Mouse (Mus musculus) spleen, postnatal 10 days (tissue): ENCODE results near the gene Fut9.

Experiments used
- DNase-seq, 2 experiments: peaks; one replicate each; pipeline ENCODE4 v3.0.0; 2021 to 2022; ENCODE audit warnings: low spot score in 2 of 2

Fut9 gene

GRCm38 (mm10) chr4:25799476-25800283 lies at the start of gene Fut9:
Gene Fut9, minus strand, starts transcription at chr4:25800244.
- DNase-seq = no peak

- DNase-seq = no peak
Observed at GRCm38 (mm10) chr4:25815783-25816182, 15.7 kb upstream of the Fut9 start.

GRCm38 (mm10) chr4:25813340-25813739 lies 13.3 kb upstream of the Fut9 start:
- no peak for DNase-seq

GRCm38 (mm10) chr4:25810058-25810457 lies 10.0 kb upstream of the Fut9 start:
- no peak for DNase-seq

- no peak for DNase-seq
Observed at GRCm38 (mm10) chr4:25801751-25802150, 1.7 kb upstream of the Fut9 start.

- no peak for DNase-seq
Observed at GRCm38 (mm10) chr4:25800284-25800616, 206 bp upstream of the Fut9 start.

- no peak for DNase-seq
Observed at GRCm38 (mm10) chr4:25799051-25799475, 981 bp downstream of the Fut9 start.

GRCm38 (mm10) chr4:25798412-25798811 lies 1.6 kb downstream of the Fut9 start:
- DNase-seq = no peak

- no peak for DNase-seq
Observed at GRCm38 (mm10) chr4:25796149-25796548, 3.9 kb downstream of the Fut9 start.

GRCm38 (mm10) chr4:25785276-25785675 lies 14.8 kb downstream of the Fut9 start:
- DNase-seq = no peak

GRCm38 (mm10) chr4:25768657-25769056 lies 31.4 kb downstream of the Fut9 start:
- no peak for DNase-seq

GRCm38 (mm10) chr4:25763091-25763490 lies 37.0 kb downstream of the Fut9 start:
- DNase-seq = no peak

GRCm38 (mm10) chr4:25757909-25758548 lies 42.0 kb downstream of the Fut9 start:
- DNase-seq = no peak

GRCm38 (mm10) chr4:25741553-25741952 lies 58.5 kb downstream of the Fut9 start:
- DNase-seq = no peak

GRCm38 (mm10) chr4:25738782-25739181 lies 61.3 kb downstream of the Fut9 start:
- DNase-seq = no peak

GRCm38 (mm10) chr4:25721576-25721975 lies 78.5 kb downstream of the Fut9 start:
- no peak for DNase-seq

GRCm38 (mm10) chr4:25713907-25714306 lies 86.1 kb downstream of the Fut9 start:
- no peak for DNase-seq

- no peak for DNase-seq
Observed at GRCm38 (mm10) chr4:25684976-25685375, 115.1 kb downstream of the Fut9 start.

- no peak for DNase-seq
Observed at GRCm38 (mm10) chr4:25664196-25664595, 135.8 kb downstream of the Fut9 start.

- no peak for DNase-seq
Observed at GRCm38 (mm10) chr4:25661204-25661727, 138.8 kb downstream of the Fut9 start.

- DNase-seq = no peak
Observed at GRCm38 (mm10) chr4:25658792-25659191, 141.3 kb downstream of the Fut9 start.

GRCm38 (mm10) chr4:25651902-25652301 lies 148.1 kb downstream of the Fut9 start:
- DNase-seq = no peak

- no peak for DNase-seq
Observed at GRCm38 (mm10) chr4:25648107-25648506, 151.9 kb downstream of the Fut9 start.
